Mouse (Mus musculus) T-helper 2 cell (primary cell): ENCODE measurements around the gene Mss51.

ENCODE experiments used
- in situ Hi-C: fragments of 300-600 bp; cut with MboI, MseI; formaldehyde crosslinking; loops from one replicate; pipeline ENCODE4 v1.15.1; 2025; ENCODE audit warnings: high pct_unique_total_duplicates

The Mss51 gene

GRCm38 (mm10) chr14:20451765-20452331, 44.9 kb downstream of the Mss51 start, which contains the start of gene Cfap70:
Cfap70 (minus strand) TSS chr14:20452226.
- in situ Hi-C loops: no loop called here

DNA sequence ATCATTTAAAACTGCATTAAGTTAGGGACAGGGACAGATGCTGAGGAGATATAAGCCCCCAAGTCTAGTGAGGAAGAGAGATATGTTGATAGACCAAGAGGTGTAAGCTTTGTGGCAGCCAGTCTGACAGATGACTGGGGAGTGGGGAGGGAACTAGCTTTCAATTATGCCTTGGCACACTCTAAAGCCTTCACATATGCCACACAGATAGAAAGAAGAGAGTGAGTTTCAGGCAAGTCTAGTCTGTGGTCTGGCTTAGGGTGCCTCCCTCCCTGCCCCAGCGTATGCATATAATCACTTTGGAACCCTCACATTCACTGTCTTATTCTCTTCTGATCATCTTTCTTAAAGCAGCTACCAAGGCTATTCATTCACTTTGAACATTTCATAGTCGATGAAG, 45.4 kb downstream of the Mss51 start:
- in situ Hi-C loops: no loop called here

GRCm38 (mm10) chr14:20447209-20447608, 49.5 kb downstream of the Mss51 start:
- in situ Hi-C loops: no loop called here

DNA sequence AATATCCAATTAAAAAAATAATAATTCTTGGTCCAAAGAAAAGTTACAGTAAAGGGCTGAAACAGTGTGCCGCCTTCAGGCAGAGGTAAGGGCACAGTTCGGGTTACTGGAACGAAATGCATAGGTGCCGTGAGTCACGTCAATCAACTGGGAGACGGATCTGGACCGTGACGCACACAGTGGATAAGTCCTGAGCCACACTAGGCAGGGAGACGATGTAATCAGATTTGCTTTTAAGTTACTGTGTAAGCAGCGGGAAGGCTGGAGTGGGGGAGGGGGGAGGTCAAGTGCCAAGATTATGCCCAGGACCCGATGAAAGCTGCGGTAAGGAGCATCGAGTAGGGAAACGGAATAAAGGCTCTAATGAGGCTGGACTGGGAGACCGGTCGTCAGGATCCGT, 54.4 kb downstream of the Mss51 start:
- in situ Hi-C loops: no loop called here

- in situ Hi-C loops: no loop called here
Observed at GRCm38 (mm10) chr14:20436976-20437375, 59.7 kb downstream of the Mss51 start.
